Mouse (Mus musculus): ENCODE measurements around the gene Emilin2. TPM values are rescaled to one million over a fixed set of nuclear protein-coding genes. Genes with fewer than 3 reads are reported as not detected.

Gene Emilin2
- polyA plus RNA-seq, 1 experiment from 2014 or later, result 66.9 TPM

- Histone ChIP-seq H3K4me3 (no peak overlapping the region), H3K27ac (0 out of 2 replicates have a peak overlapping the region, but pooled peaks have one; percentile 16), H3K27me3 (ENCODE audit: insufficient read depth, poor library complexity, severe bottlenecking) (no peaks in the 10 kb centered on the region), H3K36me3 (peaks cover 38% of the 10 kb centered on the region), H3K9me3 (no peaks in the 10 kb centered on the region), H3K4me1 (peaks cover 27% of the 10 kb centered on the region)
- DNase-seq (ENCODE audit: low spot score), result no peak
- WGBS, result 84% methylated on average over 6 of the region's 6 CpGs
Measured at GRCm38 (mm10) chr17:71277701-71278491, 33.9 kb downstream of the Emilin2 start.

GRCm38 (mm10) chr17:71276771-71277170, 35.0 kb downstream of the Emilin2 start:
- DNase-seq (ENCODE audit: low spot score), result no peak
- Histone ChIP-seq H3K27me3 (ENCODE audit: insufficient read depth, poor library complexity, severe bottlenecking) (no peaks in the 10 kb centered on the region), H3K4me1 (peaks cover 18% of the 10 kb centered on the region), H3K27ac (no peak overlapping the region), H3K4me3 (no peak overlapping the region), H3K9me3 (no peaks in the 10 kb centered on the region), H3K36me3 (peaks cover 50% of the 10 kb centered on the region)
- 76% methylated on average over 10 of the region's 10 CpGs for WGBS

- no peak overlapping the region for H3K27ac ChIP-seq
- H3K4me1 ChIP-seq, result peaks cover 25% of the 10 kb centered on the region
- DNase-seq (ENCODE audit: low spot score), result no peak
- no peaks in the 10 kb centered on the region for H3K27me3 ChIP-seq (ENCODE audit: insufficient read depth, poor library complexity, severe bottlenecking)
- H3K36me3 ChIP-seq, result peaks cover 47% of the 10 kb centered on the region
- no peaks in the 10 kb centered on the region for H3K9me3 ChIP-seq
- WGBS, result 88% methylated on average over 12 of the region's 12 CpGs
- no peak overlapping the region for H3K4me3 ChIP-seq
Measured at GRCm38 (mm10) chr17:71273901-71274300, 37.9 kb downstream of the Emilin2 start.

GRCm38 (mm10) chr17:71268599-71268998, 43.2 kb downstream of the Emilin2 start:
- peak overlapping the region; percentile 78 for H3K27ac ChIP-seq
- WGBS, result 21% methylated on average over 3 of the region's 3 CpGs

DNA sequence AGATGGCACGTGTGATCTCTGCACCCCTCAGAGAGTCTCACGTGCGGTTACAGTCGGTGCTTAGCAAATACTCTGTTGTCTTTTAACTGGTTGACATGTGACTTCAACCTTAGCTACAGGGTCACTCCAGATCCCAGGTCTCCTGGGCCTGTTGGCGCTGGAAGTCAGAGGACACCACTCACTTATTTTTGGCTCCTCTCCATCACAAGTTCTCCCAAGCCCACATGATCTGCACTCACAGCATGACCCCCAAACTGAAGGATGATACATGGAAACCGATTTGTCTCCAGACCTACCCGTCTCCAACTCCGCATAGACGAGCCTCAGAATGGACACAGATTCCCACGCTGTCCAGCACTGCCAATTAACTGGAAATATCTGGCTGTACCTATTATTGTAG, 43.6 kb downstream of the Emilin2 start:
- H3K36me3 ChIP-seq, result peaks cover 23% of the 10 kb centered on the region
- no peak overlapping the region for H3K4me3 ChIP-seq
- DNase-seq (ENCODE audit: low spot score), result no peak
- H3K9me3 ChIP-seq, result no peaks in the 10 kb centered on the region
- no peaks in the 10 kb centered on the region for H3K27me3 ChIP-seq (ENCODE audit: insufficient read depth, poor library complexity, severe bottlenecking)
- H3K27ac ChIP-seq, result peak overlapping the region; percentile 78
- WGBS, result 68% methylated on average over 10 of the region's 10 CpGs
- H3K4me1 ChIP-seq, result peaks cover 69% of the 10 kb centered on the region

More at GRCm38 (mm10) chr17:71268599-71268998, 43.2 kb downstream of the Emilin2 start:
- no peaks in the 10 kb centered on the region for H3K9me3 ChIP-seq
- H3K36me3 ChIP-seq, result peaks cover 28% of the 10 kb centered on the region
- no peak overlapping the region for H3K4me3 ChIP-seq
- H3K27me3 ChIP-seq (ENCODE audit: insufficient read depth, poor library complexity, severe bottlenecking), result no peaks in the 10 kb centered on the region
- peaks cover 66% of the 10 kb centered on the region for H3K4me1 ChIP-seq
- no peak for DNase-seq (ENCODE audit: low spot score)

- Histone ChIP-seq H3K36me3 (peaks cover 15% of the 10 kb centered on the region), H3K9me3 (no peaks in the 10 kb centered on the region), H3K4me3 (no peak overlapping the region), H3K27ac (peak overlapping the region; percentile 78), H3K4me1 (peaks cover 77% of the 10 kb centered on the region), H3K27me3 (ENCODE audit: insufficient read depth, poor library complexity, severe bottlenecking) (no peaks in the 10 kb centered on the region)
- no peak for DNase-seq (ENCODE audit: low spot score)
- WGBS, result 84% methylated on average over 8 of the region's 8 CpGs
Measured at GRCm38 (mm10) chr17:71267374-71267773, 44.4 kb downstream of the Emilin2 start.

- Histone ChIP-seq H3K4me1 (peaks cover 84% of the 10 kb centered on the region), H3K27ac (peak overlapping the region; percentile 53; the same call in 1 of the 2 replicates), H3K27me3 (ENCODE audit: insufficient read depth, poor library complexity, severe bottlenecking) (no peaks in the 10 kb centered on the region), H3K9me3 (no peaks in the 10 kb centered on the region), H3K4me3 (no peak overlapping the region), H3K36me3 (0 out of 2 replicates have a peak, but pooled peaks cover under 1% of the 10 kb centered on the region)
- 64% methylated on average over 5 of the region's 5 CpGs for WGBS
- no peak for DNase-seq (ENCODE audit: low spot score)
Measured at GRCm38 (mm10) chr17:71265336-71266051, 46.3 kb downstream of the Emilin2 start.

DNA sequence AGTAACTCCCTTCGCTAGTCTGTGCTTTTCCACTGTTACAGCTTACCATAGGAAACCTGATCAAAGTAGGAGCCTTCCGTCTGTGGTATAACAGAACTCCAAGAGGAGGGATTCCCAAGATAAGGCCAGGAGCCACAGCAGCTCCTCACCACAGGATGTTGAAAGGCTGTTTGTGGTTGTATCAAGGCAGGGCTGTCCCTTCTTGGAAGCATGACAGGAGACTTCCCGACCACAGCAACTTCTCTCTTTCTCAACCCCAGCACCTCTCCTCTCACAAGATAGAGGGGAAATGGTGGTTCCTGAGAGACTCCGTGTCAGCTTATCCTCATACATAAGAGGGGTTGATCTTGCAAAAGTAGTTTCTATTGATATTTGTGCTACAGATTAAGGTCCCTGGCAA, 47.0 kb downstream of the Emilin2 start:
- peak overlapping the region; percentile 53; the same call in 1 of the 2 replicates for H3K27ac ChIP-seq
- 16% methylated on average over 4 of the region's 4 CpGs for WGBS
- no peaks in the 10 kb centered on the region for H3K27me3 ChIP-seq (ENCODE audit: insufficient read depth, poor library complexity, severe bottlenecking)
- H3K4me1 ChIP-seq, result peaks cover 88% of the 10 kb centered on the region
- H3K36me3 ChIP-seq, result no peaks in the 10 kb centered on the region
- DNase-seq (ENCODE audit: low spot score), result no peak
- H3K4me3 ChIP-seq, result no peak overlapping the region
- no peaks in the 10 kb centered on the region for H3K9me3 ChIP-seq

- DNase-seq (ENCODE audit: low spot score), result no peak
- Histone ChIP-seq H3K9me3 (no peaks in the 10 kb centered on the region), H3K36me3 (no peaks in the 10 kb centered on the region), H3K4me3 (no peak overlapping the region), H3K27ac (no peak overlapping the region), H3K4me1 (peaks cover 79% of the 10 kb centered on the region), H3K27me3 (ENCODE audit: insufficient read depth, poor library complexity, severe bottlenecking) (no peaks in the 10 kb centered on the region)
- 81% methylated on average over 6 of the region's 6 CpGs for WGBS
Measured at GRCm38 (mm10) chr17:71263136-71263535, 48.6 kb downstream of the Emilin2 start.

DNA sequence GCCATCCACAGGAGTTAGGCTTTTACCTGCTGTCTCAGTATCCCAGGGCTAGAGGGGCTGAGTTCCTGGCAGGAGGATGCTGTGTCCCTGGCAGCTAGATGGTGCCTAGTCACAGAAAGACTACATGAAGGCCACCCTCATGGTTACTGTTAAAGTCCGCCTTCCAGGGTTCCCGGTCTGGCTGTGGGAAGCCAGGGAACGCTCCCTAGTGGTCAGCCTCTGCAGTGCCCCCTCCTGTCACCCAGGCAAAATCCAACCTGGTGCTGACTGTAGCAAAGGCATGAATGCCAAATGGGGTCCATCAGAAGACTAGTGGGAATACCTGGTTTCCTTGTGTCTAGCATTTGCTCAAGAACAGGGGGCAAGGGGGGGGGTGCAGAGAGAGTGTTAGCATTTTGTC, 51.1 kb downstream of the Emilin2 start:
- Histone ChIP-seq H3K36me3 (peaks cover 10% of the 10 kb centered on the region), H3K27me3 (ENCODE audit: insufficient read depth, poor library complexity, severe bottlenecking) (no peaks in the 10 kb centered on the region), H3K9me3 (no peaks in the 10 kb centered on the region), H3K4me3 (no peak overlapping the region), H3K27ac (peak overlapping the region; percentile 25; the same call in 1 of the 2 replicates), H3K4me1 (peaks cover 79% of the 10 kb centered on the region)
- WGBS, result 48% methylated on average over 3 of the region's 3 CpGs
- DNase-seq (ENCODE audit: low spot score), result no peak

GRCm38 (mm10) chr17:71259727-71260126, 52.1 kb downstream of the Emilin2 start:
- H3K27me3 ChIP-seq (ENCODE audit: insufficient read depth, poor library complexity, severe bottlenecking), result no peaks in the 10 kb centered on the region
- 69% methylated on average over 11 of the region's 11 CpGs for WGBS
- no peak for DNase-seq (ENCODE audit: low spot score)
- no peaks in the 10 kb centered on the region for H3K9me3 ChIP-seq
- H3K36me3 ChIP-seq, result peaks cover 16% of the 10 kb centered on the region
- H3K27ac ChIP-seq, result peak overlapping the region; percentile 25
- H3K4me1 ChIP-seq, result peaks cover 78% of the 10 kb centered on the region
- no peak overlapping the region for H3K4me3 ChIP-seq

DNA sequence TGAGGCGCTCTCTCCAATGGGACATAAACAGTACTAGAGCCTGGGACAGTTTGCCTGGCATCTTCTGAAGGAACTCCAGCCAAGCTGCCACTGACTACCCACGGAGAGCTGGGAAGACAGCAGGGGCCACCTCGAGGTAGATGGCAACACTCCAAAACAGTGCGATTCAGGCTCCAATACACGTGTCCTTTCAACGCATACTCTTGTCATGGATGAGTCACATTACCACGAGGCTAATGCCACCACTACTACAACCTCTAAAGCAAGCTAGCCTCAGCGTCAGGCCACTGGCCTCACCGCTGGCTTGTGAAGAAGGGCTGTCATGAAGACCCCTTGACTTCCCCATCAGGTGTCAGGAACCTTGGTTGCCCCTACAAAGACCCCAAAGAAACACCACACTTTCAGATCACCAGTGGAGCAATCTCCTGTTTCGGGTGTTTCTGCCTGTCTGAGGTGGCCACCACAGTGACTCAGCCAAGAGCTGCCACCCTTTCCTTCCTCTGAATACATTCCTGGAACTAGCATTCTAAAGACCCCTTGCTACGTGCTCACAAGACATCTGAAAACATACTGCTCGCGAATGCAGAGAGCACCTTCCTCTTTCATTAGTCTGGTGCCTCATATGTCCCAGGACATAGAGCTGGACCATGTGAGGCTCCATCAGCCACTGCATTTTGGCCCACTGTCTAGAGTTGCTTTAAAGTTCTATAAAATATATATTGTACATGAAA, 54.8 kb downstream of the Emilin2 start:
- 81% methylated on average over 13 of the region's 13 CpGs for WGBS
- Histone ChIP-seq H3K4me3 (no peak overlapping the region), H3K4me1 (peaks cover 81% of the 10 kb centered on the region), H3K27ac (peak overlapping the region; percentile 78; the same call in 1 of the 2 replicates), H3K36me3 (peaks cover 34% of the 10 kb centered on the region), H3K27me3 (ENCODE audit: insufficient read depth, poor library complexity, severe bottlenecking) (no peaks in the 10 kb centered on the region), H3K9me3 (no peaks in the 10 kb centered on the region)
- no peak for DNase-seq (ENCODE audit: low spot score)
